In genomic region chr10:111385561-111385960, GRCm38 (mm10) we compare ENCODE assay signal across 16 mouse cellular contexts.
DNase-seq lines count a peak whose midpoint lies in the region; TF ChIP-seq lines count a peak whose summit lies in the region.
"Had no signal": no experiment of that assay in that cellular context is flagged by ENCODE, and none has a peak within 500 bp of the region (broad histone marks: within the 10 kb centered on the region; RNA-seq: fewer than 3 reads in every experiment).

No protein-coding gene starts in this region.

- 82% methylated on average over 9 of the region's 9 CpGs for WGBS in thymus, adult 2 months

- no peaks in the 10 kb centered on the region for H3K27me3 ChIP-seq in thymus, adult 2 months (ENCODE audit: control insufficient read depth, insufficient read depth, low read length)
- H3K27me3 ChIP-seq: embryonic facial prominence, embryonic 13.5 days; hindbrain, embryonic 12.5 days; intestine, embryonic 15.5 days; neural tube, embryonic 12.5 days had no signal

- no peak for TF ChIP-seq CTCF in thymus, adult 2 months (IDR thresholded peaks at IDR 0.05; ENCODE audit: borderline replicate concordance, control insufficient read depth, extremely low read depth, insufficient read depth, low read length, poor library complexity)

- H3K4me1 ChIP-seq in thymus, adult 2 months (replicated peaks; ENCODE audit: control insufficient read depth, insufficient read depth, low read length): peaks cover 5% of the 10 kb centered on the region; the same call in 1 of the 2 replicates
- H3K4me1 ChIP-seq: hindbrain, embryonic 12.5 days; intestine, embryonic 15.5 days; neural tube, embryonic 12.5 days had no signal

- no peak overlapping the region for H3K4me3 ChIP-seq in thymus, adult 2 months (ENCODE audit: control insufficient read depth, insufficient read depth, low read length)
- H3K4me3 ChIP-seq: embryonic facial prominence, embryonic 13.5 days; hindbrain, embryonic 12.5 days; intestine, embryonic 15.5 days; neural tube, embryonic 12.5 days had no signal

- TF ChIP-seq POLR2A in thymus, adult 2 months (IDR thresholded peaks at IDR 0.05; ENCODE audit: control insufficient read depth, extremely low read depth, insufficient read depth, low read length, poor library complexity): no peak

- no peak overlapping the region for H3K27ac ChIP-seq in thymus, adult 2 months (ENCODE audit: control insufficient read depth, insufficient read depth, low read length)
- H3K27ac ChIP-seq: embryonic facial prominence, embryonic 13.5 days; hindbrain, embryonic 12.5 days; intestine, embryonic 15.5 days; neural tube, embryonic 12.5 days had no signal

- peak; percentile 45 to 49 for DNase-seq in right cerebral cortex, adult 2 months (ENCODE audit: low spot score in 2 of 2)
- DNase-seq in right cerebral cortex, postnatal 4 days: no peak
- DNase-seq in induced T-regulatory cell, adult 2 months (ENCODE audit: low read depth): peak; percentile 55
- DNase-seq in thymus, adult 2 months: peak; percentile 34
- no peak for DNase-seq in heart, adult 18-20 months
- no peak for DNase-seq in spleen, postnatal 14 days (ENCODE audit: low spot score in 2 of 2)
- DNase-seq in kidney, postnatal 14 days: no peak
- DNase-seq: adrenal gland, postnatal 14 days; cerebellum, adult 8-10 months; gastrocnemius, postnatal 10 days; lung, adult 18-20 months; lung, postnatal 36 days had no signal

- H3K36me3 ChIP-seq in thymus, adult 2 months (ENCODE audit: control insufficient read depth, insufficient read depth, low read length): no peaks in the 10 kb centered on the region
- H3K36me3 ChIP-seq: embryonic facial prominence, embryonic 13.5 days; hindbrain, embryonic 12.5 days; intestine, embryonic 15.5 days; neural tube, embryonic 12.5 days had no signal

Comparison
In these comparisons a context has a peak if more than half of its experiments do, and no peak if none do; other contexts are left out.
1. DNase-seq: peak in right cerebral cortex, adult 2 months (2 of 2), induced T-regulatory cell, adult 2 months (single experiment) and thymus, adult 2 months (single experiment); none in right cerebral cortex, postnatal 4 days (single experiment), heart, adult 18-20 months (0 of 2), spleen, postnatal 14 days (0 of 2) and kidney, postnatal 14 days (single experiment).